Mouse (Mus musculus) megakaryocyte, embryonic 14.5 days (primary cell): ENCODE results near the gene Irx5. TPM values are rescaled to one million over a fixed set of nuclear protein-coding genes. Genes with fewer than 3 reads are reported as not detected.

Experiments
- H3K27me3 ChIP-seq: replicated peaks from 2 replicates; pipeline ENCODE3; 2012; ENCODE audit warnings: inconsistent platforms
- H3K36me3 ChIP-seq: replicated peaks from 2 replicates; pipeline ENCODE3; 2012; ENCODE audit warnings: low read length, inconsistent platforms, mixed read lengths
- H3K4me1 ChIP-seq: 2 replicates; pipeline ENCODE4 v1.6.1; 2012; ENCODE audit warnings: inconsistent platforms
- H3K4me3 ChIP-seq: replicated peaks from 2 replicates; pipeline ENCODE3; 2012; ENCODE audit warnings: moderate library complexity, mild to moderate bottlenecking, inconsistent platforms
- H3K9me3 ChIP-seq: 2 replicates; pipeline ENCODE4 v1.6.1; 2012; ENCODE audit warnings: inconsistent platforms
- FLI1 ChIP-seq: IDR thresholded peaks from 2 replicates; pipeline ENCODE4 v1.6.1; 2012; ENCODE audit warnings: low read length, inconsistent platforms, mixed read lengths
- GATA1 ChIP-seq: IDR thresholded peaks from 3 replicates; pipeline ENCODE4 v1.6.1; 2012; ENCODE audit warnings: mixed read lengths, low read length, inconsistent platforms, borderline replicate concordance
- polyA plus RNA-seq: library from polyadenylated mRNA; stranded (reverse); fragments of >175 nt; gene quantifications from 2 replicates; pipeline ENCODE4 v1.2.3, GENCODE M21; 2012; ENCODE audit warnings: low replicate concordance; ENCODE audit not compliant: insufficient read depth

The Irx5 gene
- polyA plus RNA-seq, 1 experiment: not detected

DNA sequence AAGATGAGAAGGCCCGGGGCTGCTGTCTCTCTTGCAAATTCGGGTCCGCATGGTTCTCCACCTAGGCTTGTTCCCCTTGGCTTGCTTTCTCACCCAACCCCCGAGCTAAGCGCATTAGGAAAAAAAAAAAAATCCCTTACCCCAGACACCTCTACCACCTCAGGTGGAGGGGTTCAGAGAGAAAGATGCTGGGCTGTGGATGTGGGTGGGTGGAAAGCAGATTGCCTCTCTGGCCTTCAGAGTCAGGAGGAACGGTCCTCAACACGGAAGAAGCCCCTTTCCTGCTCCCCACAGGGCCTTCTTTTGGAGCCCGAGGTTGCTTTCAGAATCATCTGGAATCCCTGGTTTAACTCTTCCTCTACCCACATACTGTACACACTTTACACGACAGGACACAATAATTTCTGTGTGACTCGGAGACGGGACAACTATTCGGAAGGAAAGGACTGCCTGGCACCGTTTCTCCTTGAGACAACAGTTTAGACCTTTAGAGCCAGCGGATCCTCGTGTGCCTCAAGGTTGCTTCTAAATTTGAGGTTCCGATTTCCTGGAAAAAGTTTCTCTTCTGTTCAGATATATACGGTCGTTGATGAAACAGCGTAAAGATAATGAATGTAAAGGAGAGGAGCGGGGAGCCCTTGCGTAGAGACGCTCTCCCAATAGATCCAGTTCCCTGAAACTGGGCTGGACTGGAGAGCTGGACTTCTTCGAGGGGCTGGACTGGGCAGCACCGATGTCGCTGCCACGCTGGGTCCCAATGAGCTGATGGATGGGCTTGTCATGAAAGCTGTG lies 8.7 kb downstream of the Irx5 start:
- H3K4me1 ChIP-seq: peaks cover 48% of the 10 kb centered on the region
- no peaks in the 10 kb centered on the region for H3K9me3 ChIP-seq
- TF ChIP-seq GATA1: no peak
- TF ChIP-seq FLI1: no peak
- peak overlapping the region; percentile 79 for H3K4me3 ChIP-seq
- H3K36me3 ChIP-seq: no peaks in the 10 kb centered on the region
- peaks cover 89% of the 10 kb centered on the region for H3K27me3 ChIP-seq

GRCm38 (mm10) chr8:92366736-92367267 lies 9.4 kb downstream of the Irx5 start:
- H3K9me3 ChIP-seq: no peaks in the 10 kb centered on the region
- peaks cover 87% of the 10 kb centered on the region for H3K27me3 ChIP-seq
- H3K4me3 ChIP-seq: peak overlapping the region; percentile 79
- H3K4me1 ChIP-seq: peaks cover 47% of the 10 kb centered on the region
- no peak for TF ChIP-seq GATA1
- no peaks in the 10 kb centered on the region for H3K36me3 ChIP-seq

- H3K4me3 ChIP-seq: no peak overlapping the region
- TF ChIP-seq FLI1 (no peak), GATA1 (no peak)
- H3K9me3 ChIP-seq: no peaks in the 10 kb centered on the region
- peaks cover 45% of the 10 kb centered on the region for H3K27me3 ChIP-seq
- H3K4me1 ChIP-seq: no peaks in the 10 kb centered on the region
- no peaks in the 10 kb centered on the region for H3K36me3 ChIP-seq
Measured at GRCm38 (mm10) chr8:92379524-92379923, 22.1 kb downstream of the Irx5 start.

DNA sequence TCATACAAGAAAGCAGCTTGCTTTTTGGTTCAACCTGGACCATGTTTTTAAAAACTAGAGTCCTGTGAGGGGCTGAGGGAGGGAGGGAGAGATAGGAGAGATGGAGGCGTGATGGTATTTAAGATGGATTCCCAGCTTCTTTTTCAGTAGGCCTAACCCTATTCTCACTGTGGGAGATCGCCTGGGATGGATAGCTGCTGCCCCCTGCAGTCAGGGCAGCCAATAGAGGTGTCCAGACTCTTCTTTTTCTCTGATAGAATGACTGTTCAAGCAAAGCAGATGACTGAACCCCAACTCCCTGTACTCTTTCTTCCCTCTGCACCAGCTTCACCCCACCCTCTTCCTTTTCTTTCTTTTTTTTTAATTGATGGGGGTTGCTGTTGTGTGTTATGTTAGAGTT lies 23.1 kb downstream of the Irx5 start:
- no peaks in the 10 kb centered on the region for H3K4me1 ChIP-seq
- H3K36me3 ChIP-seq: no peaks in the 10 kb centered on the region
- H3K4me3 ChIP-seq: no peak overlapping the region
- H3K27me3 ChIP-seq: peaks cover 44% of the 10 kb centered on the region
- no peaks in the 10 kb centered on the region for H3K9me3 ChIP-seq
- TF ChIP-seq FLI1: no peak

- no peak for TF ChIP-seq GATA1
- TF ChIP-seq FLI1: no peak
- Histone ChIP-seq H3K27me3 (peaks cover 10% of the 10 kb centered on the region), H3K36me3 (no peaks in the 10 kb centered on the region), H3K4me1 (no peaks in the 10 kb centered on the region), H3K9me3 (no peaks in the 10 kb centered on the region), H3K4me3 (no peak overlapping the region)
Measured at GRCm38 (mm10) chr8:92387893-92388292, 30.5 kb downstream of the Irx5 start.

DNA sequence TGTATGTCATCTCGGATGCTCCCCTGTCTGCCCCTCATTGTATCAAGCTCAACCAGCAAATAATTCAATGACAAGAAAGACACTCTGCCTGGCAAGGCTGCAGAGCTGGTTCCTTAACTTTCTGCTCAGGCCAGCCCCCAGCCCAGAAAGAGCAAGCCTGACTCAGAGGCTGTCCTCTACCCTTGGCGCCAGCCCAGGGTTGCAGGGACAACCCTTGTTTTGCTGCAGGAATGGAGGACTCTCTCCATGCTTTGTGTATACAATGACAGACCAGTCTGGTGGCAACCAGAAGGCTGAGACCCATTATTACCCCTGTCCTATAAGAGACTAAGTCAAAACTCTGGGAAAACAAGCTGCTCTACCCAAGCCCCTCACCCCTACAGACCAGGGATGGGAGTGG lies 46.8 kb downstream of the Irx5 start:
- TF ChIP-seq FLI1 (no peak), GATA1 (no peak)
- H3K27me3 ChIP-seq: no peaks in the 10 kb centered on the region
- no peaks in the 10 kb centered on the region for H3K4me1 ChIP-seq
- 0 out of 2 replicates have a peak, but pooled peaks cover 2% of the 10 kb centered on the region for H3K9me3 ChIP-seq
- H3K36me3 ChIP-seq: no peaks in the 10 kb centered on the region
- H3K4me3 ChIP-seq: no peak overlapping the region

DNA sequence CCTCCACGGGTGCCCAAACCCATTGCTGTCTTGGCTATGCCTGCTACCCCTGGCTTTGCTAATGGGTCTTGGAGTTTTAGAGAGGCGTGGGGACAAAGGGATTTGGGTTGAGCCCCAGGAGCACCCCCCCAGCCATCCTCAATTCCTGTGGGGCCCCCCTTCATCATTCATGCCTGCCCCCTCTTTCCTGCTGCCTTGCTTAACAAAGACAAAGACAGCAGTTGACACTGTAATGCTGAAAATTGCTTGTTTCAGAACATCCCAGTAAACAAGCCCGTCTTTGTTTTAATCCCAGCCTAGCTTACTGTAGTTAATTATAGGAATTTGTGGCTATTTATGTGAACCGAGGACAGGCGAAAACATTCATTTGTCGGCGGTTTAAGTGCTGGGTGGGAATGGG lies 50.7 kb downstream of the Irx5 start:
- Histone ChIP-seq H3K4me1 (no peaks in the 10 kb centered on the region), H3K4me3 (no peak overlapping the region), H3K9me3 (no peaks in the 10 kb centered on the region), H3K36me3 (no peaks in the 10 kb centered on the region), H3K27me3 (no peaks in the 10 kb centered on the region)
- TF ChIP-seq FLI1: no peak
- no peak for TF ChIP-seq GATA1

- H3K4me1 ChIP-seq: no peaks in the 10 kb centered on the region
- no peaks in the 10 kb centered on the region for H3K36me3 ChIP-seq
- TF ChIP-seq FLI1 (no peak), GATA1 (no peak)
- H3K9me3 ChIP-seq: no peaks in the 10 kb centered on the region
- H3K27me3 ChIP-seq: no peaks in the 10 kb centered on the region
- H3K4me3 ChIP-seq: no peak overlapping the region
Measured at GRCm38 (mm10) chr8:92413583-92413982, 56.2 kb downstream of the Irx5 start.

DNA sequence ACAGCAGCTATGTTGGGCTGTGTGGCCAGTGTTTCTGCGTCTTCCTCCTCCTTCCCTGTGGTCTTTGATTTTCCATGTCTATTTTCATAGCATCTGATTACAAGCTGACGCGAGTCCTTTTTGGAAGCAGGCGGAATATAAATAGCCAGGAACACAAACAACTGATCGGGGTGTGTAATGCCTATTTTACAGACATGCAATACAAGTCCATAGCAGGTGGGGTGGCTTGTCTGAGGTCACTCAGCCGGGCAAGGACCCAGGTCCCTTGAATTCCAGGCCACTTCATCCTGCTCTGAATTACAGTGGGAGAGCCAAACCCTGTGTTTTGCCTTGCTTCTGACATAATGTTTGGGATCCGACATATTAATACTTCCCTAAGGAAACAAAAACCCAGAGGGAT lies 63.2 kb downstream of the Irx5 start:
- H3K4me1 ChIP-seq: no peaks in the 10 kb centered on the region
- H3K27me3 ChIP-seq: no peaks in the 10 kb centered on the region
- TF ChIP-seq FLI1 (no peak), GATA1 (no peak)
- no peaks in the 10 kb centered on the region for H3K36me3 ChIP-seq
- no peaks in the 10 kb centered on the region for H3K9me3 ChIP-seq
- H3K4me3 ChIP-seq: no peak overlapping the region
